Mouse (Mus musculus) cerebellum, adult 2 months (tissue): ENCODE data around the gene Zfp64.

ENCODE experiments used
- CTCF ChIP-seq: fragments of 200-500 bp; IDR thresholded peaks from 2 replicates; pipeline ENCODE4 v1.5.1; 2011; ENCODE audit warnings: low read depth, mild to moderate bottlenecking, control low read depth, low read length, moderate library complexity, borderline replicate concordance; ENCODE audit not compliant: insufficient read depth
- POLR2A ChIP-seq: fragments of 200-500 bp; IDR thresholded peaks from 2 replicates; pipeline ENCODE4 v1.6.1; 2011; ENCODE audit warnings: low read length, control low read depth, borderline replicate concordance; ENCODE audit not compliant: insufficient read depth

DNA sequence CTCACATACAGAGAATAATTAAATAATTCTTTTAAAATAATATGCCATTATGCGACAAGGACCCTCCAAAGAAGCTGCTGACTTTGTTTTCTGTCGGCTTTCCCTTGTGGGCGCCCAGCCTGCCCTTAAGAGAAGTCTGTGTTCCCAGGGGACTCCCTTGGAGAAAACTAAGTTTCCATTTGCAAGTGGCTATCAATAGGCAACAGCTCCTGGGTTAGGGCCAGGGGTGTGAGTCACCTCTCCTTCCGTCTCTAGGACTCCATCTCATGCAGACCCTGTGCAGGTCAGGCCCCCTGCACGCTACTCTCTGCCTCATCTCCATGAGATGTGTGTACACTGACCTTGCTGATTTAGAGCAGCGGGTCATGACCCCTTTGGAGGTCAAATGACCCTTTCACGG, 57.5 kb downstream of the Zfp64 start:
- TF ChIP-seq POLR2A (no peak), CTCF (no peak)
